Mouse (Mus musculus): ENCODE results near the gene Galnt9. TPM values are rescaled to one million over a fixed set of nuclear protein-coding genes. Genes with fewer than 3 reads are reported as not detected.

Gene Galnt9
- polyA plus RNA-seq, 1 experiment, result 33.1 TPM

GRCm38 (mm10) chr5:110559679-110560078 is 15.5 kb downstream of the Galnt9 start:
- TF ChIP-seq POLR2A (IDR thresholded peaks at IDR 0.05; ENCODE audit: borderline replicate concordance, extremely low read depth, insufficient read depth, insufficient read length, poor library complexity, severe bottlenecking) (no peak), CTCF (IDR thresholded peaks at IDR 0.05; ENCODE audit: borderline replicate concordance, extremely low read depth, insufficient read depth, insufficient read length) (no peak)
- DNase-seq (ENCODE audit: low read depth), result no peak

GRCm38 (mm10) chr5:110562741-110563326 is 18.7 kb downstream of the Galnt9 start:
- TF ChIP-seq CTCF (IDR thresholded peaks at IDR 0.05; ENCODE audit: borderline replicate concordance, extremely low read depth, insufficient read depth, insufficient read length) (no peak), POLR2A (IDR thresholded peaks at IDR 0.05; ENCODE audit: borderline replicate concordance, extremely low read depth, insufficient read depth, insufficient read length, poor library complexity, severe bottlenecking) (no peak)
- DNase-seq (ENCODE audit: low read depth), result peak; percentile 70

DNA sequence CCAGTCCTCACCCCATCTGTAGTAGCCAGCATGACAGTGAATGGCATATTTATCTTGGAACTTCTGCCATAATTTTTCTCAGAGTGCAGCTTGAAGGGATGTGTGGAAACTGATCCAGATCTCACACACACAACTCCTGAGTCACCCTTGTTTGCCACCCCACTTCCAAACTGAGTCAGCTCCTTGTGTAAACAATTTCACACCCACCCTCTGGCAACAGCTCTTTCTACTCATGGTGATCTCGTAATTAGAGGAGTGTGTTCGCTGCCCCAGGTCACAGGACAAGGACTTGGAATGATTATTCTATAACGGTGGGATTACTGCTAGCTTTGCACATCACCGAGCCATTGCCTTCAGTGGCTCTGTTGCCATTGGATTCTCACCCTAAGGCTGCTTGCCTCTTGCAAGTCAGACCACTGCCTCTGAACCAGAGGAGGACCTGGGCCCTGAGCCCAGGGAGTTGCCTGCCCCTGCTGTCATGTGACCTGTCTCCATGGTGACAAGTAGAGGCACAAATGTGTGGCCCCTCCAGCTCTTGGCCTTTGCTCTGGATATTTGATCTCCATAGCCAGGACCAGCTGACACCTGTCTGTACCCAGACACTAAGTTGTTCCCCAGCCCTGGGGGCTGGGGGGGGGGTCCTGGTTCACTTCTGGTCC is 21.0 kb downstream of the Galnt9 start:
- peak; percentile 45 for DNase-seq (ENCODE audit: low read depth)
- TF ChIP-seq CTCF (IDR thresholded peaks at IDR 0.05; ENCODE audit: borderline replicate concordance, extremely low read depth, insufficient read depth, insufficient read length), result no peak
- no peak for TF ChIP-seq POLR2A (IDR thresholded peaks at IDR 0.05; ENCODE audit: borderline replicate concordance, extremely low read depth, insufficient read depth, insufficient read length, poor library complexity, severe bottlenecking)

GRCm38 (mm10) chr5:110567547-110567946 is 23.4 kb downstream of the Galnt9 start:
- TF ChIP-seq POLR2A (IDR thresholded peaks at IDR 0.05; ENCODE audit: borderline replicate concordance, extremely low read depth, insufficient read depth, insufficient read length, poor library complexity, severe bottlenecking) (no peak), CTCF (IDR thresholded peaks at IDR 0.05; ENCODE audit: borderline replicate concordance, extremely low read depth, insufficient read depth, insufficient read length) (no peak)
- no peak for DNase-seq (ENCODE audit: low read depth)

DNA sequence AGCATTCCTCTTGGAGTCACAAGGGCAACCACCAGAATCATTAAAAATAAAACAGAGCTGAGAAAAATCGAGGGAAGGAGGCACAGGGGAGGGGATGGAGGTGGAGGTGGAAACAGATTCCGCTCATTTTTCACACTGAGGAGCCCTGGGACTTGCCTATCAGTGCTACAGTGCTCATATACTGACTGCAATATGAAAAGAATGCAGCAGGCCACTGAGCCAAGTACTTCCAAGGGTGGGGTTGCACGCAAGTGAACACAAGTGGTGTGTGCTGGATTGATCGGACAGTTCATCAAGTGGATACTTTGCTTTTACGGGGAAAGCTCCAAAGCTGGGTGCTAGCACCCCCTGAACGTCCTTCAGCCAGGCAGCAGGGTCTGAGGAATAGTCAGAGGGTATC is 30.7 kb downstream of the Galnt9 start:
- TF ChIP-seq POLR2A (IDR thresholded peaks at IDR 0.05; ENCODE audit: borderline replicate concordance, extremely low read depth, insufficient read depth, insufficient read length, poor library complexity, severe bottlenecking) (no peak), CTCF (IDR thresholded peaks at IDR 0.05; ENCODE audit: borderline replicate concordance, extremely low read depth, insufficient read depth, insufficient read length) (no peak)
- DNase-seq (ENCODE audit: low read depth), result no peak

DNA sequence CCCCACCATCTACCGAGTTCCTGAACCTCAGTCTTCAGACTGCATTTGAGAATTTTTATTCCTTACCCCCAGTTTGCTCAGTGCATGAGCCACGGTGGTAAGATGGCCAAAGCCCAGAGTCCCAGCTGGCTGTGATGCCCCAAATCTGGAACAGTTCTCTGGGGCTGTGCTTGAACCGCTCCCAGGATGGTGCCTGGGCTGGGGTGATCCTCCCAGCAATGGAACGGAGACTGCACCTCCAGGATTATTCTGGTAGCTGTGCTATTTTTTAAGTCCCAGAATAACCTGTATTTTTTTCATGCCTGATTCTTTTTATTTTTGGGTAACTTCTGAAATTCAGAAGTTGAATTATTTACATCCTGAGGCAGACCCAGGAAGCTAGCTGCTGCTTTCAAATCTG is 35.1 kb downstream of the Galnt9 start:
- DNase-seq (ENCODE audit: low read depth), result no peak
- TF ChIP-seq POLR2A (IDR thresholded peaks at IDR 0.05; ENCODE audit: borderline replicate concordance, extremely low read depth, insufficient read depth, insufficient read length, poor library complexity, severe bottlenecking) (no peak), CTCF (IDR thresholded peaks at IDR 0.05; ENCODE audit: borderline replicate concordance, extremely low read depth, insufficient read depth, insufficient read length) (no peak)

DNA sequence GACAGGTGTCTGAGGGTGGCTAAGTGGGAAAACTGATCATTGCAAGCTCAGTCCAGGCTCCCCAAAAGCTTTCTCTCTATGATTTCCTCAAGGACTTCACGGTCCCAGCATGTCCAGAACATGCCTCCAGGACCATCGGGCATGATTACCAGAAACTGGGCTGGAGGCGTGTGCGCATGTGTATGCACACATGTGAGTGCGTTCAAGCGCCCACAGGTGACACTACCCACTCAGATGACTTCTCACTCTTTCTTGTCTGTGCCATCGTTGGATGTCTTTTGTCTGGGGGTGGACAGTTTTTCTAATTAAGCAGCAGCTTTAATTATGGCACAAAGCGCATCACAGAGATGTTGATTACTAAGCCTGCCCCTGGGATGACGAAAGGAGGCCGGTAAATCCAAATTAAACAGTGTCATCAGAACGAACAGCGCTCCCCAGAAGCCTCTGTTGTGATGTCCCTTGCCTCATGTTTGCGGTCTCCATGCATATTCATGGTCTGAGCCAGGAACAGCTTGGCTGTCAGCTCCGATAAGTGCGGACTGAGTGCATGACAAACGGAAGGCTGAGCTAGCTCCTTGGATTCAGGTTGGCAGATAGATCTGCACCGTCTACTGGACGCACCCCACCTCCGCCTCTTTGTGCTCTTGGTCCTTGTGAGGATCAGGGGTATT is 36.5 kb downstream of the Galnt9 start:
- TF ChIP-seq CTCF (IDR thresholded peaks at IDR 0.05; ENCODE audit: borderline replicate concordance, extremely low read depth, insufficient read depth, insufficient read length), result no peak
- no peak for TF ChIP-seq POLR2A (IDR thresholded peaks at IDR 0.05; ENCODE audit: borderline replicate concordance, extremely low read depth, insufficient read depth, insufficient read length, poor library complexity, severe bottlenecking)
- peak; percentile 75 for DNase-seq (ENCODE audit: low read depth)

DNA sequence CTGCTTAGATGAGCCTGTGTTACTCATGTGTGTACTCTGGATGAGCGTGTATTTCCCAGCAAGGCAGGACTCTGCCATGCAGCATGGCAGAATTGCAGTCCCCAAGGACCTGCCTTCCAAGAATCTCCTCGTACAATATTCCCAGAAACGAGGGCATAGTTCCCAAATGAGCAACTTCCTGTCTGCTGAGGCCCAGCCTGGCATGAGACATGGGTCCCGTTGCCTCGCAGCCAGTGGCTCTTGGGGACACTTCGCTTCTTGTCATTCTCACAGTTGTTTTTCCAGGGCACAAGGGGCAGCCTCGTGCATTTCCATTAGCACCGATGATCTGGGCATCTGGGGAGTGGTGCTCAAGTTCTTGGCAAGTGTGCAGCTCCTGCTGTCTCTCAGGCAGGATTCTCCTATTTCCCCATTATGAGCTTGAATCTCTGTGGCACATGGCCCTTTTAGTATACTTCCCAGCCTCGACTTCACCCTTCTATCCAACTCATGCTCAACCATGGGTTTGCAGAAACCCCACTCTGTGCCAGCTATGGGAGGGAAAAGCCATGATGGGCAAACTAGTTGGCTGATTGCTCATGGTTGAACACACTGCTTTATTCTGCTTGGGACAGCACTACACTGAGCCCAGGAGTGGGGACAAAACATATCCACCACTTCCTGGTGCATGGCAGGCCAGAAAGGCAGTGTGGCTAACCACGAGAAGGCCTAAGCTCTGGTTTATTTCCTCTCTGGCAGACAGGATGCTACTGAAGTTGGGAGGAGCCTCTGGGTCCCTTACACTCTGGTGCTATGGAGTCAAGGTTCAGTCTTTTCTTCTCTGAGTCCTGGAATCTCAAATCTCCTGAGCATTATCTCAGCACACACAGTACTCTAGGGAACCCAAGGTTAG is 38.7 kb downstream of the Galnt9 start:
- TF ChIP-seq POLR2A (IDR thresholded peaks at IDR 0.05; ENCODE audit: borderline replicate concordance, extremely low read depth, insufficient read depth, insufficient read length, poor library complexity, severe bottlenecking) (no peak), CTCF (IDR thresholded peaks at IDR 0.05; ENCODE audit: borderline replicate concordance, extremely low read depth, insufficient read depth, insufficient read length) (no peak)
- no peak for DNase-seq (ENCODE audit: low read depth)

GRCm38 (mm10) chr5:110587467-110587866 is 43.3 kb downstream of the Galnt9 start:
- no peak for TF ChIP-seq CTCF (IDR thresholded peaks at IDR 0.05; ENCODE audit: borderline replicate concordance, extremely low read depth, insufficient read depth, insufficient read length)
- TF ChIP-seq POLR2A (IDR thresholded peaks at IDR 0.05; ENCODE audit: borderline replicate concordance, extremely low read depth, insufficient read depth, insufficient read length, poor library complexity, severe bottlenecking), result no peak
- no peak for DNase-seq (ENCODE audit: low read depth)

DNA sequence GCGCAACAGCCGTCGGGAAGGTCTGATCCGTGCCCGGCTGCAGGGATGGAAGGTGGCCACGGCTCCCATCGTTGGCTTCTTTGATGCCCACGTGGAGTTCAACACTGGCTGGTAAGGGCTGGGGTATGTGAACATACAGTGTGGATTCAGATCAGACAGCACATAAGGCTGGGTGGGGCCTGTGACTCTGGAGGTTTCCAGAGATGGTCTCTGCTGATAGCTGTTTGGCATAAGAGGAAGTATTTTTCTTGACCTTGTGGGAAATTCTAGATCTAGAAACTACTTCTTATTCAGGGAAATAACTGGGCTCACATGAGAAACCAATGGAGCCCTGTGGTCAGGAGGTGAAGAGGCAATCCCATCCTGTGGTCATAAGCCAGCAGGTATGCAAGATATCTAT is 45.7 kb downstream of the Galnt9 start:
- no peak for DNase-seq (ENCODE audit: low read depth)
- TF ChIP-seq CTCF (IDR thresholded peaks at IDR 0.05; ENCODE audit: borderline replicate concordance, extremely low read depth, insufficient read depth, insufficient read length) (no peak), POLR2A (IDR thresholded peaks at IDR 0.05; ENCODE audit: borderline replicate concordance, extremely low read depth, insufficient read depth, insufficient read length, poor library complexity, severe bottlenecking) (no peak)

- no peak for DNase-seq (ENCODE audit: low read depth)
- TF ChIP-seq POLR2A (IDR thresholded peaks at IDR 0.05; ENCODE audit: borderline replicate concordance, extremely low read depth, insufficient read depth, insufficient read length, poor library complexity, severe bottlenecking) (no peak), CTCF (IDR thresholded peaks at IDR 0.05; ENCODE audit: borderline replicate concordance, extremely low read depth, insufficient read depth, insufficient read length) (no peak)
Measured at GRCm38 (mm10) chr5:110594465-110594864, 50.3 kb downstream of the Galnt9 start.

Data from brain, embryonic 14.5 days (tissue).